21 mouse cellular contexts compared by ENCODE assay signal in genomic region chr11:86538786-86539185, GRCm38 (mm10). TPM values are rescaled to one million over a fixed set of nuclear protein-coding genes. Genes with fewer than 3 reads are reported as not detected.
DNase-seq lines count a peak whose midpoint lies in the region; TF ChIP-seq lines count a peak whose summit lies in the region.
"Had no signal": no experiment of that assay in that cellular context is flagged by ENCODE, and none has a peak within 500 bp of the region (broad histone marks: within the 10 kb centered on the region; RNA-seq: fewer than 3 reads in every experiment).

No protein-coding gene starts in this region.

- no peaks in the 10 kb centered on the region for H3K27me3 ChIP-seq in thymus, adult 2 months (ENCODE audit: control insufficient read depth, insufficient read depth, low read length)
- H3K27me3 ChIP-seq in forebrain, embryonic 10.5 days (ENCODE audit: poor library complexity, severe bottlenecking), result no peaks in the 10 kb centered on the region
- H3K27me3 ChIP-seq: embryonic facial prominence, embryonic 12.5 days; forebrain, embryonic 13.5 days; heart, embryonic 15.5 days; hindbrain, embryonic 13.5 days had no signal

- no peak overlapping the region for H3K4me3 ChIP-seq in thymus, adult 2 months (ENCODE audit: control insufficient read depth, insufficient read depth, low read length)
- no peak overlapping the region for H3K4me3 ChIP-seq in forebrain, embryonic 10.5 days
- H3K4me3 ChIP-seq: embryonic facial prominence, embryonic 12.5 days; forebrain, embryonic 13.5 days; heart, embryonic 15.5 days; hindbrain, embryonic 13.5 days had no signal

- peaks cover 6% of the 10 kb centered on the region for H3K4me1 ChIP-seq in thymus, adult 2 months (replicated peaks; ENCODE audit: control insufficient read depth, insufficient read depth, low read length)
- H3K4me1 ChIP-seq in forebrain, embryonic 10.5 days, result peaks cover 13% of the 10 kb centered on the region

- TF ChIP-seq POLR2A in thymus, adult 2 months (IDR thresholded peaks at IDR 0.05; ENCODE audit: control insufficient read depth, extremely low read depth, insufficient read depth, low read length, poor library complexity), result no peak

- 0 out of 2 replicates have a peak, but pooled peaks cover 3% of the 10 kb centered on the region for H3K9me3 ChIP-seq in forebrain, embryonic 10.5 days
- H3K9me3 ChIP-seq: embryonic facial prominence, embryonic 12.5 days; forebrain, embryonic 13.5 days; heart, embryonic 15.5 days; hindbrain, embryonic 13.5 days had no signal

- 44% methylated on average over 4 of the region's 4 CpGs for WGBS in thymus, adult 2 months
- 94% methylated on average over 4 of the region's 4 CpGs for WGBS in forebrain, embryonic 10.5 days

- no peak for TF ChIP-seq CTCF in thymus, adult 2 months (IDR thresholded peaks at IDR 0.05; ENCODE audit: borderline replicate concordance, control insufficient read depth, extremely low read depth, insufficient read depth, low read length, poor library complexity)

- DNase-seq in A20 (ENCODE audit: low read depth, low spot score), result peak; percentile 80
- peak; percentile 25 for DNase-seq in induced T-regulatory cell, adult 2 months (ENCODE audit: low read depth)
- peak; percentile 41 for DNase-seq in thymus, adult 2 months
- DNase-seq in thymus, postnatal 25 days, result peak; percentile 41
- no peak for DNase-seq in gastrocnemius, postnatal 14 days
- no peak for DNase-seq in forebrain, embryonic 10.5 days (ENCODE audit: extremely low spot score, low spot score)
- DNase-seq in kidney, adult 18-20 months, result no peak
- no peak for DNase-seq in lung, postnatal 14 days
- DNase-seq: adrenal gland, adult 8-10 months; adrenal gland, postnatal 36 days; cerebellum, adult 11 months; cerebellum, adult 8-10 months; cerebellum, postnatal 25 days; forebrain, postnatal 0 days; gastrocnemius, postnatal 36 days; heart, postnatal 14 days had no signal

- peaks cover 4% of the 10 kb centered on the region for H3K36me3 ChIP-seq in thymus, adult 2 months (ENCODE audit: control insufficient read depth, insufficient read depth, low read length)
- peaks cover 49% of the 10 kb centered on the region for H3K36me3 ChIP-seq in forebrain, embryonic 10.5 days (replicated peaks)

- intact Hi-C loops in gastrocnemius, postnatal 14 days (cut with DNase I; ENCODE audit: low total_unique reads), result no loop called here

- H3K27ac ChIP-seq in thymus, adult 2 months (ENCODE audit: control insufficient read depth, insufficient read depth, low read length), result peak overlapping the region; percentile 96
- no peak overlapping the region for H3K27ac ChIP-seq in forebrain, embryonic 10.5 days
- H3K27ac ChIP-seq: embryonic facial prominence, embryonic 12.5 days; forebrain, embryonic 13.5 days; heart, embryonic 15.5 days; hindbrain, embryonic 13.5 days; hindbrain, postnatal 0 days had no signal

RNA-seq across cellular contexts. Expression of gene Rps6kb1, which starts 5.8 kb away (rescaled TPM):
- polyA plus RNA-seq in thymus, adult 2 months (2012; rRNA removed), result 12.2 and 12.3 TPM in 2 replicates
- total RNA-seq in gastrocnemius, postnatal 14 days (2021), result 10 to 100 TPM; 28.8 to 28.9 TPM
- polyA plus RNA-seq in forebrain, embryonic 10.5 days (2016; fragmentation: Nextera tagmentation; extraction: Ambion mirVana), result 63.7 and 66.0 TPM in 2 replicates

RNA-seq across cellular contexts. Expression of gene Tubd1, which starts 6.0 kb away (rescaled TPM):
- polyA plus RNA-seq in thymus, adult 2 months (2012; rRNA removed), result 5.7 and 5.9 TPM in 2 replicates
- 1 to 10 TPM; 4.6 to 4.8 TPM for total RNA-seq in gastrocnemius, postnatal 14 days (2021)
- 14.1 and 14.2 TPM in 2 replicates for polyA plus RNA-seq in forebrain, embryonic 10.5 days (2016; fragmentation: Nextera tagmentation; extraction: Ambion mirVana)

RNA-seq across cellular contexts. Expression of gene Rnft1, which starts 54.3 kb away (rescaled TPM):
- 6.4 and 9.3 TPM in 2 replicates for polyA plus RNA-seq in thymus, adult 2 months (2012; rRNA removed)
- total RNA-seq in gastrocnemius, postnatal 14 days (2021), result 10 to 100 TPM; 38.4 to 54.9 TPM
- polyA plus RNA-seq in forebrain, embryonic 10.5 days (2016; fragmentation: Nextera tagmentation; extraction: Ambion mirVana), result 21.8 and 22.4 TPM in 2 replicates

Comparison
In these comparisons a context has a peak if more than half of its experiments do, and no peak if none do; other contexts are left out.
1. DNase-seq: peak in A20 (single experiment), induced T-regulatory cell, adult 2 months (single experiment), thymus, adult 2 months (single experiment) and thymus, postnatal 25 days (single experiment); none in gastrocnemius, postnatal 14 days (single experiment), forebrain, embryonic 10.5 days (single experiment), kidney, adult 18-20 months (single experiment) and lung, postnatal 14 days (single experiment).